Mouse (Mus musculus): ENCODE measurements at regions not wholly inside any gene's neighbourhood (a gene's known extent, or its start where the extent isn't known, plus 50 kb on each side); places are given as distances from the start of the nearest gene placed in this dataset.

DNA sequence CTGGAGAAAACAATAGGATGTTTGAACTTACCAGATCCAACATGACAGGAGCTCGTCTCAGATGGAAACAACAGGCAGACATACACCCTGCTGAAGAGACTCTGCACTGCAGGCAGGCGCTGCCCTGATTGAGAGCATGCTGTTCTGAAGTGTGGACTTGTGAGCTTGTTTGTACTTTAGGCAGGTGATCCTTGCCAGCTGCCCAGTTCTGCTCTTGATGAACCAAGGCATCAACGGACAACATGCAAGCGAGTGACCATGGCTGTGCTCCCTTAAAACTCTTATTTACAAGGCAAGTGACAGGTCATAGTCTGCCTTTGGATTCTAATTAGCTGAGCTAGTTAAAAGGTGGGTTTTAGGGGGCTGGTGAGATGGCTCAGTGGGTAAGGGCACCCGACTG lies 109.3 kb downstream of the Sall1 start:
- ATAC-seq (ENCODE audit: low read depth): no peak
- 94% methylated on average over 5 of the region's 5 CpGs for WGBS
- Histone ChIP-seq H3K4me3 (no peak overlapping the region), H3K27me3 (no peaks in the 10 kb centered on the region), H3K9me3 (no peaks in the 10 kb centered on the region), H3K9ac (no peak overlapping the region), H3K4me1 (replicated peaks) (peaks cover 11% of the 10 kb centered on the region), H3K4me2 (no peak overlapping the region), H3K36me3 (no peaks in the 10 kb centered on the region), H3K27ac (replicated peaks) (no peak overlapping the region)

DNA sequence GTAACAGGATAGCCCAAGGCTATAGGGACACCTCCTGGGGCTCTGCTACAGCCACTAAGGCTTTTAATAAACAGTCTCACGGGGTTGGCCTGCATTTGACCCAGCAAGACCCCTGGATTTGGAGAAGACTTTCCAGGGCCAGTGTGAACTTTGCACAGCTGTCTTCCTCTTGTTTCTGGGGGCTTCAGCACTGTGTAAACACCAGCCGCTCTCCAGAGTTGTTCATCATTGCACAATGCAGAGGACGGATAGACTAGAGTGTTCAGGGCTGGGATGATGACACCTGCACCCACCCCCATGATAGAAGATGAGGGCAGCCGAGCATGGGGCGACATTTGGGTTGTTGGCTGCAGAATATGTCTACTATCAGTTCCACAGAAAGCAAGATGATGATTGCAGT lies 112.9 kb downstream of the Sall1 start:
- no peaks in the 10 kb centered on the region for H3K9me3 ChIP-seq
- no peak overlapping the region for H3K4me2 ChIP-seq
- no peak overlapping the region for H3K9ac ChIP-seq
- H3K4me3 ChIP-seq: no peak overlapping the region
- no peak for ATAC-seq (ENCODE audit: low read depth)
- H3K27me3 ChIP-seq: no peaks in the 10 kb centered on the region
- no peak overlapping the region for H3K27ac ChIP-seq (replicated peaks)
- H3K4me1 ChIP-seq (replicated peaks): peaks cover 11% of the 10 kb centered on the region
- no peaks in the 10 kb centered on the region for H3K36me3 ChIP-seq
- WGBS: 76% methylated on average over 5 of the region's 5 CpGs

DNA sequence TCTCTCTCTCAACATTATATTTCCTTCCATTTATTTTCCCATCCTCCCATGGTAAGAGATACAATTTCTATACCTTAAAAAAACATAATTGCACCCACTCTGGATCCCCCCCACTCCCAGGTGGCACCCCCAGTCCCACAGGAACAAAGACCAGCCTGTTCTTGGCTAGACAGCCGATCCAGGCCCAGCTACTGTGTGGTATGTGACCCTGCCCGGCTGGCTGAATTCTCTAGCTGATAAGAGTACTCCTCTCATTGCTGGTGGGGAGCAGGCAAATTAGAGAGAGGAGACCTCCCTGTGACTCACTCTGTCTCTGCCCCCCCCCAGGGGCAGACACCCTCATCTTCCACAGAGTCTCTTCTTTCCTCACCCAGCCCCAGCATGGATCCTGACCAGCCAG lies 113.6 kb downstream of the Sall1 start:
- H3K4me2 ChIP-seq: no peak overlapping the region
- no peaks in the 10 kb centered on the region for H3K36me3 ChIP-seq
- no peak for ATAC-seq (ENCODE audit: low read depth)
- no peak overlapping the region for H3K4me3 ChIP-seq
- no peaks in the 10 kb centered on the region for H3K9me3 ChIP-seq
- no peaks in the 10 kb centered on the region for H3K27me3 ChIP-seq
- no peak overlapping the region for H3K27ac ChIP-seq (replicated peaks)
- no peak overlapping the region for H3K9ac ChIP-seq
- peaks cover 11% of the 10 kb centered on the region for H3K4me1 ChIP-seq (replicated peaks)
- 69% methylated on average over 2 of the region's 2 CpGs for WGBS

DNA sequence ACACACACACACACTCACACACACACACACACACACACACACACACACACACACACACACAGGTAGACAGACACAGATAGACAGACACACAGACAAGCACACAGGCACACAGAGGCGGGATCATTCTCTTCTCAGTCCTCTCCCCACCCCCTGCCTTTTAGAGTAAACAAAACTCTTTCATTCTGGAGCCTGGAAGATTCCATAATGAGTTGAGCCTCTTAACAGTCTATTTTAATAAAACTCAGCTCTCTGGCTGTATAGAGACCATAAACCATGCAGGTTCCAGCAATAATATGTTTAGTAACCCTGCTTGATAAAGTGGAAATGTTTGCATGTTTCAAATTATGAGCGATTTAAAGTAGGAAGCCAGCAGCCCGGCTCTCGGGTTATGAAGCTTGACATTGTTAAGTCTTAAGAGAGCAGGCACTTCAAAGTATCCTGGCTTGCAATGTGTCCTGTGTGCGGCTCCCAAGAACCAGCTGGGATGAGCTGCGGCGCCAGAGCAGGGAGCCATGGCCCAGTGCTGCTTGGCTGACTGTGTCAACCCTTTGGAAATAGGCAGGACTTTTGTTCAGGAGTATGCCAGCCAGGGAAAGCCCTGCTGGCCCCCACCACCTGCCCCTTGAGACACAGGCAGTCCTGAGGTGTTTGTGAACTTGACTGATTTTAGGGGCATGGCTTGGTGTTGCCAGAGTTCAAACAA lies 115.1 kb downstream of the Sall1 start:
- H3K4me1 ChIP-seq (replicated peaks): peaks cover 11% of the 10 kb centered on the region
- H3K27me3 ChIP-seq: no peaks in the 10 kb centered on the region
- no peaks in the 10 kb centered on the region for H3K36me3 ChIP-seq
- 0 out of 2 replicates have a peak overlapping the region, but pooled peaks have one; percentile 9 for H3K27ac ChIP-seq (replicated peaks)
- ATAC-seq (ENCODE audit: low read depth): no peak
- no peak overlapping the region for H3K4me2 ChIP-seq
- 50% methylated on average over 7 of the region's 7 CpGs for whole genome bisulfite sequencing
- H3K9ac ChIP-seq: no peak overlapping the region
- H3K4me3 ChIP-seq: no peak overlapping the region
- H3K9me3 ChIP-seq: no peaks in the 10 kb centered on the region

DNA sequence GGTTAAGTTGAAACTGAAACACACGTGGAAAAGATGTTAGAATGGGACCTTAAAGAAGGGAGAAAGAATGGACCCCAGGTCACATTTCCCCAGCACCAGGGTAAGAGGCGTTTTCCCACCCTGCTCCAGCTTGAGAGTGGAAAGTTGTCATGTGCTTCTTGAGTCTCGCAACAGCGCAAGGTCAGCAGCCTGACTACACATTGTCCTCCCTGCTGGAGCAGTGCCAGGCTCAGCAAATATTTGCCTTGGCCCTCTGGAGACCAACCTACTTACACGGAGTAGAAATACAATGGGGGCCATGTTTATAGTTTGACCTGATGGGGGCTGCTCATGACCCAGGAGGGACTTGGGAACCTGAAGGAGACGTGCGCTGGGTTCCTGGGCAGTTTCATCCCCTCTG lies 121.1 kb downstream of the Sall1 start:
- Histone ChIP-seq H3K27me3 (no peaks in the 10 kb centered on the region), H3K9me3 (no peaks in the 10 kb centered on the region), H3K4me1 (replicated peaks) (peaks cover 17% of the 10 kb centered on the region), H3K36me3 (no peaks in the 10 kb centered on the region), H3K9ac (no peak overlapping the region), H3K4me3 (no peak overlapping the region), H3K4me2 (no peak overlapping the region), H3K27ac (replicated peaks) (no peak overlapping the region)
- ATAC-seq (ENCODE audit: low read depth): no peak
- 64% methylated on average over 7 of the region's 7 CpGs for WGBS

DNA sequence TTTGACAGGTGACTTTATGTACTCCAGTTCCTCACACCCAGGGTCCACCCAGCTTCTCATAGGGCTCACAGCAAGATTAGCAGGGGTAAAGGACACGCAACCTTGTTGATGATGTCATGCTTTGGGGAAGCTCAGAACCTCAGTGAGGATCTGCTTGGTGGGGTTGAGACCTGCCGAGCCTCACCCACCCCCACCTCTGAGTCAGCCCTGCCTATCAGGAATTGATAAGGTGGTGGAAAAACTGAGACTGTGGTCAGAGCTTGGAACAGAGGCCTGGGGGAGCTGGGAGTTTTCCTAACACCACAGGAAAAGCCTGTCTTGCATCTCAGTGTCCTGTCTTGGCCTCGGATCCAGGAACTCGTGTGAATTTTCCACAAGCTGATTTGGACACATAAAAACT lies 122.0 kb downstream of the Sall1 start:
- ATAC-seq (ENCODE audit: low read depth): no peak

DNA sequence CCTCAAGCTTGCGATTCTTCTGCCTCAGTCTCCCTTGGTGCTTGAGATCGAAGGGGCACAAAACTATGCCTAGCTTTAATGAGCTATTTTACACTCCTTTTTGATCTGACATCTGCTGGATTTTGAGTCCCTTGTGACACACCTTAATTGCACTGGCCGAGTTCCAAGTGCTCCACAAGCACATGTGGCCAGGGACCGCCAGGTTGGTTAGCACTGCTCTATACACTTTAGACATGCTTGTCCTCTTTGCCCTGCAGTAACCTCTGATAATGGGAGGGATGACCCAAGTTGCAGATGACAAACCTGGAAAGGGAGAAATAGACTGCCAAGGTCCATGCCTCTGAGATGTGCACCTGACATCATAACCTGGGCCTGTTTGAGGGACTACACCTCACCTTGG lies 124.7 kb downstream of the Sall1 start:
- H3K4me3 ChIP-seq: no peak overlapping the region
- ATAC-seq (ENCODE audit: low read depth): no peak
- 0 out of 2 replicates have a peak, but pooled peaks cover 2% of the 10 kb centered on the region for H3K27me3 ChIP-seq
- H3K36me3 ChIP-seq: no peaks in the 10 kb centered on the region
- H3K4me1 ChIP-seq (replicated peaks): peaks cover 24% of the 10 kb centered on the region
- 65% methylated on average over 4 of the region's 4 CpGs for WGBS
- H3K9ac ChIP-seq: no peak overlapping the region
- H3K27ac ChIP-seq (replicated peaks): no peak overlapping the region
- H3K9me3 ChIP-seq: no peaks in the 10 kb centered on the region
- H3K4me2 ChIP-seq: no peak overlapping the region

More for the DNA sequence above, 122.0 kb downstream of the Sall1 start:
- no peaks in the 10 kb centered on the region for H3K36me3 ChIP-seq
- no peak overlapping the region for H3K9ac ChIP-seq
- H3K27me3 ChIP-seq: 0 out of 2 replicates have a peak, but pooled peaks cover under 1% of the 10 kb centered on the region
- H3K9me3 ChIP-seq: no peaks in the 10 kb centered on the region
- H3K4me2 ChIP-seq: no peak overlapping the region
- H3K4me1 ChIP-seq (replicated peaks): peaks cover 24% of the 10 kb centered on the region
- no peak overlapping the region for H3K27ac ChIP-seq (replicated peaks)
- 88% methylated on average over 4 of the region's 4 CpGs for WGBS
- no peak overlapping the region for H3K4me3 ChIP-seq

DNA sequence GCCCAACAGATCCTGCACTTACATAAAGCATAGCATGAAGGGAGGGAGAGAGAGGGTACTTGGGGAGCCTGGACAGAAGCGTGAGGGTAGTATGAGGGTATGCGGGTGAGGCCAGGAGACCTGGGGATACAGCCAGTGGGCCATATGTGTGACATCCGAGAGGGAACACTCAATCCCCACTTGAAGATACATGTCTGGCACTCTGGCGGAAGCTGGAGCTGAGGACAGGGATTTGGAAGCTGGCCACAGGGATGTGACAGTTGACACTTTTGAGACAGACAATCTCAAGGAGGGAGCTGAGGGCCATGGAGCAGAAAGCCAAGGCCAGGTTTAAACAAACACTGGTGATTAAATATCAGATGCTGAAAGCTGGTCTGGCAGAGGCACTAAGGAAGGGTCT lies 127.9 kb downstream of the Sall1 start:
- 93% methylated on average over 4 of the region's 4 CpGs for WGBS
- Histone ChIP-seq H3K27ac (replicated peaks) (no peak overlapping the region), H3K36me3 (no peaks in the 10 kb centered on the region), H3K9ac (no peak overlapping the region), H3K4me1 (replicated peaks) (peaks cover 17% of the 10 kb centered on the region; the same call in 1 of the 2 replicates), H3K4me2 (no peak overlapping the region), H3K27me3 (0 out of 2 replicates have a peak, but pooled peaks cover 2% of the 10 kb centered on the region), H3K4me3 (no peak overlapping the region), H3K9me3 (no peaks in the 10 kb centered on the region)
- ATAC-seq (ENCODE audit: low read depth): no peak

DNA sequence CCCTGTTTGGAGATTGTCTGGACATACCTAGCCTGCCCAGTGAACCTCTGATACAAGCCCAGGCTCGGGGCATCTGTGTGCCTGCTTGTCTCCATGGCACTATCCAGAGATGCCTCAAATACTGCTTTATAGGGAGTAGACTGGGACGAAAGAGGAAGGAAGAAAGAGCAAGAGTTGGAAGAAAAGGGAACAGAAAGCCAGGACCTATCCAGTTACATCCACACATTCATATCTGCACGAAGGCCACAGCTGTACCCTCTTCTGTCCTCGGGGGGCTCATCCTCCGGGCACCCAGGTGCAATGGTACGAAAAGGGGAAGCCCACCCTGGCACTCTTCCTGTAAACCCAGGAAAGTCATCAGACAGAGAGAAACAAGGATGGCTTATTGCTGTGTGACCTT lies 129.3 kb downstream of the Sall1 start:
- Histone ChIP-seq H3K27me3 (0 out of 2 replicates have a peak, but pooled peaks cover 2% of the 10 kb centered on the region), H3K9me3 (no peaks in the 10 kb centered on the region), H3K27ac (replicated peaks) (no peak overlapping the region), H3K9ac (no peak overlapping the region), H3K4me2 (no peak overlapping the region), H3K36me3 (no peaks in the 10 kb centered on the region), H3K4me3 (no peak overlapping the region), H3K4me1 (replicated peaks) (peaks cover 17% of the 10 kb centered on the region; the same call in 1 of the 2 replicates)
- ATAC-seq (ENCODE audit: low read depth): no peak
- 85% methylated on average over 6 of the region's 6 CpGs for WGBS

DNA sequence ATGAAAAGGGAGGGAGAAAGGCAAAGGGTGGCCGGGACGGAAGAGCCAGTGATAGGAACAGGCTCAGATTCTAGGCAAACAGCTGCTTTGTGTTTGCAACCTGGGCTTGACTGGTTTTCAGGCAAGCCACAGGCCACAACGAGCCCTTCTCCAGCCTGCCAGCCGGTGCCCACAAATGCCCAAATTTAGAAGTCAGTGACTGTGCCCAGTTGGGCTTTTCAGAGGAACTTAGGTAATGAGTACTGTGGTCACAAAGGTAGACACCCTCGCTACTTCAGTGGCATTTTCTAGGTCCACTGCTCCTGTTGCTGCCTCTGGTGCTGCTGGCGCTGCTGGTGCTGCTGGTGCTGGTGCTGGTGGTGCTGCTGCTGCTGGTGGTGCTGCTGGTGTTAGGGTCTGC lies 129.8 kb downstream of the Sall1 start:
- no peak for ATAC-seq (ENCODE audit: low read depth)
- no peaks in the 10 kb centered on the region for H3K36me3 ChIP-seq
- no peak overlapping the region for H3K4me3 ChIP-seq
- 0 out of 2 replicates have a peak, but pooled peaks cover 2% of the 10 kb centered on the region for H3K27me3 ChIP-seq
- H3K9ac ChIP-seq: no peak overlapping the region
- no peak overlapping the region for H3K27ac ChIP-seq (replicated peaks)
- H3K9me3 ChIP-seq: no peaks in the 10 kb centered on the region
- H3K4me2 ChIP-seq: no peak overlapping the region
- H3K4me1 ChIP-seq (replicated peaks): peaks cover 14% of the 10 kb centered on the region; the same call in 1 of the 2 replicates
- 81% methylated on average over 6 of the region's 6 CpGs for WGBS

DNA sequence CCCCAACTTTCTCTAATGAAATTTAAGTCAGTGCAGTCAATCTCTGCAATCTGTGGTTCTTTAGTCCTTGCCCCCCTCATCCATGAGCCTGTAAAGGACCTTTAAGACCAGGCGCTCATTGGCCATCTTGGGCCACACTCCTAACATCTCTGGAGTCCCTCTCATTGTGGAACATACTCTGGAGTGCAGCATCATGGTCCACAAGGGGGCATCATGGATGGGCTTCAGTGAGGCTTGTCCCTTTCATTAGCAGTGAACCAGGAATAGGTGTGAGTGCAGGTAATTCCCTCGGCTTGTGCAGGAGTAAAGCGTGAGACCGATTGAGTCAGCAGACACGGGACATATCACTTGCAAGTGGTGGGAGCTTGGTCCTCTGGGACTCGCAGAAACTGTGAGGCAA lies 137.7 kb downstream of the Sall1 start:
- no peaks in the 10 kb centered on the region for H3K36me3 ChIP-seq
- no peak overlapping the region for H3K4me3 ChIP-seq
- no peak for ATAC-seq (ENCODE audit: low read depth)
- H3K27me3 ChIP-seq: no peaks in the 10 kb centered on the region
- H3K9ac ChIP-seq: no peak overlapping the region
- WGBS: 85% methylated on average over 6 of the region's 6 CpGs
- H3K27ac ChIP-seq (replicated peaks): no peak overlapping the region
- H3K9me3 ChIP-seq: no peaks in the 10 kb centered on the region
- H3K4me2 ChIP-seq: no peak overlapping the region
- H3K4me1 ChIP-seq (replicated peaks): peaks cover 17% of the 10 kb centered on the region

DNA sequence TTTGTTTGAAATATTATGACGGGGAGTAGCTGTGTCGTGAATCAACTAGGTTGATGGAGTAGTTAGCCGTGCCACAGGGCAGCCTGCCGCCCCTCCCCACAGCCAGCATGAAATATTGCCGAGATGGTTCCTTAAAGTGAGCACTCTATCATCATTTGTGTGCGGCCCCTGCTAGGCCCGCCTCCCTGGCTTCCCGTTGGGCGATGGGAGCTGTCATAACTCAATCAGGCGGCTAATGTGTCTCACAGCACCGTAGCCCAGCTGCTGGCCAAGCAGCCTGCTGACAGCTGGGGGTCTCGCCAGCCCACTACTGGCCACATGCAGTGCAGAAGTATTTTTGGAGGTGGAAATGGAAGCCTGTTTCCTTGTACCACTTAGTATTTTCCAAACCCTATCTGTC lies 140.9 kb downstream of the Sall1 start:
- 26% methylated on average over 12 of the region's 12 CpGs for WGBS
- Histone ChIP-seq H3K27me3 (no peaks in the 10 kb centered on the region), H3K9me3 (no peaks in the 10 kb centered on the region), H3K36me3 (no peaks in the 10 kb centered on the region), H3K4me3 (no peak overlapping the region), H3K4me2 (peak overlapping the region; percentile 18; the same call in 1 of the 2 replicates), H3K9ac (no peak overlapping the region), H3K4me1 (replicated peaks) (peaks cover 17% of the 10 kb centered on the region), H3K27ac (replicated peaks) (no peak overlapping the region)
- ATAC-seq (ENCODE audit: low read depth): peak; percentile 79
